8 mouse cellular contexts compared by ENCODE assay signal in genomic region chr1:156615381-156616133, GRCm38 (mm10). TPM values are rescaled to one million over a fixed set of nuclear protein-coding genes. Genes with fewer than 3 reads are reported as not detected.
DNase-seq lines count a peak whose midpoint lies in the region; ATAC-seq and TF ChIP-seq lines count a peak whose summit lies in the region.

No protein-coding gene starts in this region.

- 28% methylated on average over 13 of the region's 13 CpGs for WGBS in forebrain, embryonic 12.5 days
- WGBS in limb, embryonic 12.5 days: 15% methylated on average over 13 of the region's 13 CpGs
- WGBS in midbrain, postnatal 0 days: 29% methylated on average over 13 of the region's 13 CpGs

- H3K36me3 ChIP-seq in forebrain, embryonic 12.5 days (replicated peaks): 0 out of 2 replicates have a peak, but pooled peaks cover 5% of the 10 kb centered on the region
- peaks cover 7% of the 10 kb centered on the region; the same call in 1 of the 2 replicates for H3K36me3 ChIP-seq in limb, embryonic 12.5 days
- H3K36me3 ChIP-seq in midbrain, postnatal 0 days (ENCODE audit: insufficient read depth, low read length): no peaks in the 10 kb centered on the region

- peak; percentile 90 for ATAC-seq in CD4-positive, CD25-positive, alpha-beta regulatory T cell, adult 4 months
- no peak for ATAC-seq in forebrain, embryonic 12.5 days (ENCODE audit: low FRiP score)
- peak; percentile 90 for ATAC-seq in hematopoietic stem cell, adult 5-6 weeks (replicated peaks in 1 of 2; ENCODE audit: insufficient read depth in 1 of 2, low FRiP score in 2 of 2, low TSS enrichment in 1 of 2, low read depth in 1 of 2, poor library complexity in 2 of 2, severe bottlenecking in 2 of 2)
- peak; percentile 67; the same call in 1 of the 2 replicates for ATAC-seq in limb, embryonic 12.5 days (ENCODE audit: insufficient number of reproducible peaks, insufficient read depth, low FRiP score, low TSS enrichment, low read depth)
- ATAC-seq in midbrain, postnatal 0 days (ENCODE audit: low FRiP score): no peak

- peaks cover 40% of the 10 kb centered on the region for H3K4me1 ChIP-seq in forebrain, embryonic 12.5 days
- peaks cover 30% of the 10 kb centered on the region for H3K4me1 ChIP-seq in limb, embryonic 12.5 days (replicated peaks)
- peaks cover 7% of the 10 kb centered on the region; the same call in 1 of the 2 replicates for H3K4me1 ChIP-seq in midbrain, postnatal 0 days (ENCODE audit: insufficient read depth, low read length)

- H3K27me3 ChIP-seq in forebrain, embryonic 12.5 days: no peaks in the 10 kb centered on the region
- no peaks in the 10 kb centered on the region for H3K27me3 ChIP-seq in limb, embryonic 12.5 days
- no peaks in the 10 kb centered on the region for H3K27me3 ChIP-seq in midbrain, postnatal 0 days (ENCODE audit: insufficient read depth, low read length)

- 0 out of 2 replicates have a peak overlapping the region, but pooled peaks have one; percentile 2 for H3K4me2 ChIP-seq in forebrain, embryonic 12.5 days
- peak overlapping the region; percentile 39 for H3K4me2 ChIP-seq in limb, embryonic 12.5 days
- H3K4me2 ChIP-seq in midbrain, postnatal 0 days (ENCODE audit: low read depth, low read length, poor library complexity, severe bottlenecking): no peak overlapping the region

- no peak for TF ChIP-seq CTCF in midbrain, postnatal 0 days (IDR thresholded peaks at IDR 0.05)

- DNase-seq in adrenal gland, adult 2 months: peak; percentile 92
- DNase-seq in midbrain, postnatal 0 days (ENCODE audit: low spot score): peak; percentile 40
- DNase-seq in testis, postnatal 14 days (ENCODE audit: low spot score): peak; percentile 38
- no peak for DNase-seq in cerebellum, adult 8-10 months

- H3K9me3 ChIP-seq in forebrain, embryonic 12.5 days: no peaks in the 10 kb centered on the region
- no peaks in the 10 kb centered on the region for H3K9me3 ChIP-seq in limb, embryonic 12.5 days
- H3K9me3 ChIP-seq in midbrain, postnatal 0 days (ENCODE audit: low read length): no peaks in the 10 kb centered on the region

- H3K9ac ChIP-seq in forebrain, embryonic 12.5 days: no peak overlapping the region
- no peak overlapping the region for H3K9ac ChIP-seq in limb, embryonic 12.5 days (replicated peaks)
- no peak overlapping the region for H3K9ac ChIP-seq in midbrain, postnatal 0 days (replicated peaks; ENCODE audit: low read length, poor library complexity, severe bottlenecking)

- H3K27ac ChIP-seq in forebrain, embryonic 12.5 days: no peak overlapping the region
- peak overlapping the region; percentile 57; the same call in 1 of the 2 replicates for H3K27ac ChIP-seq in limb, embryonic 12.5 days
- H3K27ac ChIP-seq in midbrain, postnatal 0 days (ENCODE audit: low read depth, low read length): 0 out of 2 replicates have a peak overlapping the region, but pooled peaks have one; percentile 1

- no peak overlapping the region for H3K4me3 ChIP-seq in forebrain, embryonic 12.5 days (replicated peaks)
- H3K4me3 ChIP-seq in limb, embryonic 12.5 days (replicated peaks): no peak overlapping the region; the same call in 1 of the 2 replicates
- H3K4me3 ChIP-seq in midbrain, postnatal 0 days (ENCODE audit: low read depth, low read length): no peak overlapping the region

RNA-seq across cellular contexts. Expression of gene Abl2, which starts 57.0 kb away (rescaled TPM):
- polyA plus RNA-seq in CD4-positive, CD25-positive, alpha-beta regulatory T cell, adult 4 months (2017; shearing (Covaris generic)): 1 to 10 TPM; 4.6 to 4.9 TPM
- total RNA-seq in adrenal gland, adult 2 months (2021): 10 to 100 TPM; 19.6 to 22.1 TPM
- 4.6 and 6.1 TPM in 2 replicates for polyA plus RNA-seq in adrenal gland, adult 2 months (2012; rRNA removed)
- polyA plus RNA-seq in forebrain, embryonic 12.5 days (2016; fragmentation: Nextera tagmentation; extraction: Ambion mirVana): 6.6 and 7.2 TPM in 2 replicates
- 25.8 and 32.8 TPM in 2 replicates for total RNA-seq in hematopoietic stem cell, adult 5-6 weeks (2017)
- 6.0 and 6.1 TPM in 2 replicates for polyA plus RNA-seq in limb, embryonic 12.5 days (2016; fragmentation: Nextera tagmentation; extraction: Ambion mirVana)
- 25.9 and 42.3 TPM in 2 replicates for total RNA-seq in midbrain, postnatal 0 days (2014; rRNA removed)
- 4.2 and 4.7 TPM in 2 replicates for polyA plus RNA-seq in midbrain, postnatal 0 days (2015; fragmentation: Nextera tagmentation; extraction: Ambion mirVana)

RNA-seq across cellular contexts. Expression of gene Tor3a, which starts 58.6 kb away (rescaled TPM):
- 10 to 100 TPM; 28.4 to 29.6 TPM for polyA plus RNA-seq in CD4-positive, CD25-positive, alpha-beta regulatory T cell, adult 4 months (2017; shearing (Covaris generic))
- total RNA-seq in adrenal gland, adult 2 months (2021): 10 to 100 TPM; 15.1 to 24.6 TPM
- polyA plus RNA-seq in adrenal gland, adult 2 months (2012; rRNA removed): 21.5 and 48.9 TPM in 2 replicates
- 4.1 and 5.3 TPM in 2 replicates for polyA plus RNA-seq in forebrain, embryonic 12.5 days (2016; fragmentation: Nextera tagmentation; extraction: Ambion mirVana)
- total RNA-seq in hematopoietic stem cell, adult 5-6 weeks (2017): 18.9 and 33.8 TPM in 2 replicates
- 7.9 and 8.3 TPM in 2 replicates for polyA plus RNA-seq in limb, embryonic 12.5 days (2016; fragmentation: Nextera tagmentation; extraction: Ambion mirVana)
- 2.6 and 3.3 TPM in 2 replicates for total RNA-seq in midbrain, postnatal 0 days (2014; rRNA removed)
- 3.1 and 3.5 TPM in 2 replicates for polyA plus RNA-seq in midbrain, postnatal 0 days (2015; fragmentation: Nextera tagmentation; extraction: Ambion mirVana)

Comparison
In these comparisons a context has a peak if more than half of its experiments do, and no peak if none do; other contexts are left out.
1. ATAC-seq: peak in CD4-positive, CD25-positive, alpha-beta regulatory T cell, adult 4 months (single experiment), hematopoietic stem cell, adult 5-6 weeks (2 of 2) and limb, embryonic 12.5 days (single experiment); none in forebrain, embryonic 12.5 days (single experiment) and midbrain, postnatal 0 days (single experiment).